Mouse (Mus musculus) thymus, postnatal 25 days (tissue): ENCODE measurements at regions not wholly inside any gene's neighbourhood (a gene's known extent, or its start where the extent isn't known, plus 50 kb on each side); places are given as distances from the start of the nearest gene placed in this dataset.

Experiments used
- DNase-seq: peaks from one replicate; pipeline ENCODE4 v3.0.0; 2022

GRCm38 (mm10) chr10:25029387-25029915 is 102.2 kb upstream of the Arg1 start:
- no peak for DNase-seq

- no peak for DNase-seq
These were observed 96.4 kb upstream of the Arg1 start for GRCm38 (mm10) chr10:25023601-25024157.

GRCm38 (mm10) chr10:25023044-25023540 is 95.8 kb upstream of the Arg1 start:
- no peak for DNase-seq

- DNase-seq = no peak
These were observed 91.7 kb upstream of the Arg1 start for GRCm38 (mm10) chr10:25018946-25019345.

- no peak for DNase-seq
These were observed 90.6 kb upstream of the Arg1 start for GRCm38 (mm10) chr10:25017843-25018242.

GRCm38 (mm10) chr10:25016110-25016509 is 88.8 kb upstream of the Arg1 start:
- DNase-seq = no peak

GRCm38 (mm10) chr10:25012129-25012528 is 84.8 kb upstream of the Arg1 start:
- no peak for DNase-seq

GRCm38 (mm10) chr10:25001299-25001698 is 74.0 kb upstream of the Arg1 start:
- DNase-seq = no peak

GRCm38 (mm10) chr10:25000231-25001222 is 73.2 kb upstream of the Arg1 start:
- DNase-seq = no peak

GRCm38 (mm10) chr10:24999807-25000206 is 72.5 kb upstream of the Arg1 start:
- no peak for DNase-seq

GRCm38 (mm10) chr10:24997661-24998060 is 70.4 kb upstream of the Arg1 start:
- no peak for DNase-seq

GRCm38 (mm10) chr10:24995751-24996150 is 68.5 kb upstream of the Arg1 start:
- no peak for DNase-seq

- DNase-seq = no peak
These were observed 62.8 kb upstream of the Arg1 start for GRCm38 (mm10) chr10:24989965-24990653.

- DNase-seq = no peak
These were observed 57.5 kb upstream of the Arg1 start for GRCm38 (mm10) chr10:24984801-24985200.

GRCm38 (mm10) chr10:24981763-24982162 is 54.5 kb upstream of the Arg1 start:
- DNase-seq = no peak
